Mouse (Mus musculus): ENCODE measurements around the gene Sh3kbp1. TPM values are rescaled to one million over a fixed set of nuclear protein-coding genes. Genes with fewer than 3 reads are reported as not detected.

Gene Sh3kbp1
- polyA plus RNA-seq, 1 experiment from 2014 or later, result 47.8 TPM

DNA sequence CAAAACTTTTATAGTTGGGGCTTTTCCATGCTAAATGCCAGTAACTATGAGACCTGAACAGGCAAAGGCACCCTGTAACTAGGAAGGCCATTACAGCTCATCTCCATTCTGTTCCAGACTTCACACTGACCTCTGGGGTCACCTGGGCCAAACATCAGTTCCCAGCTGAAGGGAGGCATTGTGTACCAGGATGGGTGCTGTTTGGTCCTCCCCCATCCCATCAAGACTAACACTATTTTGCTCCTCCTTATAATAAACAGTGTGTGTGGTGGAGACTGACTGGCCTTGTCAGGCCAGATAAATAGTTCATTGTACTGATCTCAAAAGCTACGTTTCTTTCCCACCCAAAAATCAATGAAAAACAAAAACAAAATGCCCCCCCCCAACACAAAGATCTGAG is 138.8 kb downstream of the Sh3kbp1 start:
- 53% methylated on average over 1 of the region's 1 CpGs for WGBS
- DNase-seq (ENCODE audit: low spot score) (no peak), ATAC-seq (ENCODE audit: low read depth) (no peak)
- Histone ChIP-seq H3K4me1 (ENCODE audit: control insufficient read depth, insufficient read depth, low read length) (no peaks in the 10 kb centered on the region), H3K9ac (ENCODE audit: low read depth, low read length) (no peak overlapping the region), H3K4me3 (ENCODE audit: low read depth, low read length) (no peak overlapping the region), H3K27ac (replicated peaks; ENCODE audit: low read depth, low read length) (no peak overlapping the region), H3K27me3 (replicated peaks; ENCODE audit: control insufficient read depth, insufficient read depth, low read length) (peaks cover 5% of the 10 kb centered on the region; the same call in 1 of the 2 replicates), H3K4me2 (ENCODE audit: low read depth, low read length) (no peak overlapping the region), H3K9me3 (ENCODE audit: control insufficient read depth, low read length) (no peaks in the 10 kb centered on the region), H3K36me3 (ENCODE audit: control insufficient read depth, insufficient read depth, low read length) (no peaks in the 10 kb centered on the region)

DNA sequence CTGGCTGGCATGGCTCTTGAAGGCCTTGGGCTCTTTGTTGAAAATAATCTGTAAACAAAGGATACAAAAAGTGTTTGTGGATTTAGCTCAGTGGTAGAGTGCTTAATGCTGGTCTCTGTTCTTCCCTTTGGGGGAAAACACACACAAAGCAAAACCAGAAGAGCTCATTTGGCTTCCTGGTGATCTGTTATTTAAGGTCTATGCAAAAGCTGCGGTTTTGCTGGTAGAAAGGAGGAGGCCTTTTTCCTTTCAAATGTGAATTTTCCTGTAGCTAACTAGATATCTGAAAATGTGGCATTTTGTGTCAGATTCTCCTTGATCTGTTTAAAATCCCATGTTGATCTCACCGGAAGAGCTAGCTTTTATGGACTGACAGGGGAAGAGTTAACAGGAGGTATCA is 141.9 kb downstream of the Sh3kbp1 start:
- WGBS, result 65% methylated on average over 2 of the region's 2 CpGs

DNA sequence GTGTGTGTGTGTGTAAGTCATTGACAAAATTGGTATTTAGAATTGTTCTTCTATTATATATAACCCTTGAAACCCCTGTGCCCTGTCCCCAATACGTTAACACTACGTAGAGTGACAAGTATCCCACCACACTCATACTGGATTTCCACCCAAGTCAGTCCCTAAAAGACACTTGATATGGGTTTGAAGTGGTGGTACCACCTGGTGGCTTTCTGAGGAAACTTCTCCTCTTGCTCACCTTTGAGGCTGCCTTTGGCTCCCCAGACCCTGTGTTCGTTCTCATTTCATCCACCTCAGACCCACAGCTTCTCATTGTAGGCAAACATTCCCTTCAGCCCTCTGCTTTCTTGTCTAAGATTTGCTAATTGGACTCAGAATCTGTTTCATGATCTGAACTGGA is 142.7 kb downstream of the Sh3kbp1 start:
- DNase-seq (ENCODE audit: low spot score), result no peak
- Histone ChIP-seq H3K4me2 (ENCODE audit: low read depth, low read length) (no peak overlapping the region), H3K4me1 (ENCODE audit: control insufficient read depth, insufficient read depth, low read length) (no peaks in the 10 kb centered on the region), H3K9ac (ENCODE audit: low read depth, low read length) (no peak overlapping the region), H3K27me3 (replicated peaks; ENCODE audit: control insufficient read depth, insufficient read depth, low read length) (peaks cover 9% of the 10 kb centered on the region; the same call in 1 of the 2 replicates), H3K36me3 (ENCODE audit: control insufficient read depth, insufficient read depth, low read length) (no peaks in the 10 kb centered on the region), H3K4me3 (ENCODE audit: low read depth, low read length) (no peak overlapping the region), H3K27ac (replicated peaks; ENCODE audit: low read depth, low read length) (no peak overlapping the region), H3K9me3 (ENCODE audit: control insufficient read depth, low read length) (no peaks in the 10 kb centered on the region)
- 92% methylated on average over 3 of the region's 3 CpGs for WGBS
- ATAC-seq (ENCODE audit: low read depth), result no peak

More for the DNA sequence above, 141.9 kb downstream of the Sh3kbp1 start:
- ATAC-seq (ENCODE audit: low read depth), result no peak
- Histone ChIP-seq H3K4me1 (ENCODE audit: control insufficient read depth, insufficient read depth, low read length) (no peaks in the 10 kb centered on the region), H3K27ac (replicated peaks; ENCODE audit: low read depth, low read length) (no peak overlapping the region), H3K9me3 (ENCODE audit: control insufficient read depth, low read length) (no peaks in the 10 kb centered on the region), H3K4me3 (ENCODE audit: low read depth, low read length) (no peak overlapping the region), H3K27me3 (replicated peaks; ENCODE audit: control insufficient read depth, insufficient read depth, low read length) (peaks cover 9% of the 10 kb centered on the region; the same call in 1 of the 2 replicates), H3K36me3 (ENCODE audit: control insufficient read depth, insufficient read depth, low read length) (no peaks in the 10 kb centered on the region), H3K4me2 (ENCODE audit: low read depth, low read length) (no peak overlapping the region), H3K9ac (ENCODE audit: low read depth, low read length) (no peak overlapping the region)
- DNase-seq (ENCODE audit: low spot score), result no peak

DNA sequence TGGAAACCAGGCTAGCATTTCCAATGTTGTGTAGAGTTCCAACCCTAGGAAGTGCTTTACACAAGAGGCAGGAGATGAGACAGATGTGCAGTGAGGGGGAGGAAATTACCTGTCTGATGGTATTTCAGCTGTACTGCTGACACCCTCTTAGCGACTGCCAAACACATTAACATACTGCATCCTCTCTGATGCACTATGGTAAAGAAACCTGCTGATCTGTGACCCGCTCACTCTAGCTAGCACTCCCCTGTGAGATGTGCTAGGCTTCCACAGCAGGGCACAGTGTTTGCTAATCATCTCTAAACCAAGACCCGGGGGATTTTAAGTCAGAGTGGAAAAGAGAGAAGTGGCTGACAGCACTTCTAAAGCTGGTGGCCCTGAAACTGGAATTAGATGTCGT is 145.1 kb downstream of the Sh3kbp1 start:
- no peak for DNase-seq (ENCODE audit: low spot score)
- no peak for ATAC-seq (ENCODE audit: low read depth)
- no peak overlapping the region for H3K4me2 ChIP-seq (ENCODE audit: low read depth, low read length)
- 59% methylated on average over 4 of the region's 4 CpGs for WGBS
- no peak overlapping the region for H3K27ac ChIP-seq (replicated peaks; ENCODE audit: low read depth, low read length)
- H3K9me3 ChIP-seq (ENCODE audit: control insufficient read depth, low read length), result no peaks in the 10 kb centered on the region
- H3K27me3 ChIP-seq (replicated peaks; ENCODE audit: control insufficient read depth, insufficient read depth, low read length), result peaks cover 9% of the 10 kb centered on the region; the same call in 1 of the 2 replicates
- no peaks in the 10 kb centered on the region for H3K36me3 ChIP-seq (ENCODE audit: control insufficient read depth, insufficient read depth, low read length)
- H3K4me1 ChIP-seq (ENCODE audit: control insufficient read depth, insufficient read depth, low read length), result no peaks in the 10 kb centered on the region
- no peak overlapping the region for H3K4me3 ChIP-seq (ENCODE audit: low read depth, low read length)
- H3K9ac ChIP-seq (ENCODE audit: low read depth, low read length), result no peak overlapping the region

DNA sequence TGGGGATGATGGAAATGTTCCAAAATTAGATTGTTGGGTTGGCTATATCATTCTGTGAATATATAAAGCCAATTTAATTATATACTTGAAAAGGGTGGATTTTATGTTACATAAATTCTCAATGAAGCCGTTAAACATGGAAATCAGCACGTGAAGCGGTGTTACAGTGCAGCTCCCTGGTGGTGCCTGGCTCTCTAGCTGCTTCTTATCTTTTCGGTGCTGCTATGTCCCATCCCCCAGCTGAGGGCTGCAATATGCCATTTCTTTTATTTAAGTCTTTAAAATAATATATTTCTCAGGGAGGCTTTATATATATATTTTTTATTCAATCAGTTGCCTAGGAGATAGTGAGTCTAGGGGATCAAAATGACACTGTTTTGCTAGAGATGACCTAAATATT is 148.0 kb downstream of the Sh3kbp1 start:
- H3K4me3 ChIP-seq (ENCODE audit: low read depth, low read length), result no peak overlapping the region
- no peak overlapping the region for H3K27ac ChIP-seq (replicated peaks; ENCODE audit: low read depth, low read length)
- H3K27me3 ChIP-seq (replicated peaks; ENCODE audit: control insufficient read depth, insufficient read depth, low read length), result peaks cover 4% of the 10 kb centered on the region; the same call in 1 of the 2 replicates
- no peaks in the 10 kb centered on the region for H3K9me3 ChIP-seq (ENCODE audit: control insufficient read depth, low read length)
- 90% methylated on average over 4 of the region's 4 CpGs for WGBS
- DNase-seq (ENCODE audit: low spot score), result no peak
- no peak overlapping the region for H3K9ac ChIP-seq (ENCODE audit: low read depth, low read length)
- H3K4me1 ChIP-seq (ENCODE audit: control insufficient read depth, insufficient read depth, low read length), result no peaks in the 10 kb centered on the region
- no peaks in the 10 kb centered on the region for H3K36me3 ChIP-seq (ENCODE audit: control insufficient read depth, insufficient read depth, low read length)
- ATAC-seq (ENCODE audit: low read depth), result no peak
- H3K4me2 ChIP-seq (ENCODE audit: low read depth, low read length), result no peak overlapping the region

DNA sequence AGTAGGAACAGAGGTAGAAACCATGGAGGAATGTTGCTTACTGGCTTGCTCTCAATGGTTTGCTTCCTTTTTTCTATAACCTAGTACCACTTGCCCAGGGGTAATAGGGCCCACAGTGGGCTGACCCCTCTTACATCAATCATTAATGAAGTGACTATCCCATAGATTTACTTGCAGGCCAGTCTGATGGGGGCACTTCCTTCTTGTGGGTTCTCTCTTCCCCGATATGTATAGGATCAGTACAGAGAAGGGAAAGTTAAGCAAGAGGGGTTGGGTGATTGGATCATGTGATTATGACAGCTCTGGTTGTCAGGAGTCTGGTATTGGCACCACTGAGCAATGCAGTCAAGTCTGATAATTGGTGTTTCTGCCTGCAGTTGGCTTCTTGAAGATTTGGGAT is 151.7 kb downstream of the Sh3kbp1 start:
- H3K9ac ChIP-seq (ENCODE audit: low read depth, low read length), result no peak overlapping the region
- WGBS, result 100% methylated on average over 1 of the region's 1 CpGs

DNA sequence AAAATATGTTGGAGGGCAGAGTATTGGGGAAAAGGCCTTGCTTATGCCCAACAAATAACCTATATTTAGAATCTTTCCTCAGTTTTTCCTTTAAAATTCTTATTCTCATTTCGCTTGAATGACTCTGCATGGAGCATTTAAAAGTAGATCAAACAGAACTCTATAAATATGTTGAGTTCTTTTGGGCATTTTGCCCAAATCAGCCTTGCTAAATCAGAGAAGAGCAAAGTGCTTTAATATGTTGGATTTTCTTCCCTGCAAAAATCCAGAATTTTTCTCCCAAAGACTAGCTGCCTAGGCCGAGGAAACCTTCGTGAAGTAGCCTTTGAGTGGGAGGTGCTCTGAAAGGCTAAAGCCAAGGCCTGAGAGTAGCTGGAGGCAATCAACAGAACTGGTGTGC is 163.4 kb downstream of the Sh3kbp1 start:
- H3K27ac ChIP-seq (replicated peaks; ENCODE audit: low read depth, low read length), result 0 out of 2 replicates have a peak overlapping the region, but pooled peaks have one; percentile 15

More for the DNA sequence above, 151.7 kb downstream of the Sh3kbp1 start:
- Histone ChIP-seq H3K27me3 (replicated peaks; ENCODE audit: control insufficient read depth, insufficient read depth, low read length) (peaks cover 3% of the 10 kb centered on the region; the same call in 1 of the 2 replicates), H3K27ac (replicated peaks; ENCODE audit: low read depth, low read length) (no peak overlapping the region), H3K36me3 (ENCODE audit: control insufficient read depth, insufficient read depth, low read length) (no peaks in the 10 kb centered on the region), H3K4me3 (ENCODE audit: low read depth, low read length) (no peak overlapping the region), H3K4me2 (ENCODE audit: low read depth, low read length) (no peak overlapping the region), H3K4me1 (ENCODE audit: control insufficient read depth, insufficient read depth, low read length) (no peaks in the 10 kb centered on the region), H3K9me3 (ENCODE audit: control insufficient read depth, low read length) (no peaks in the 10 kb centered on the region)
- no peak for DNase-seq (ENCODE audit: low spot score)
- ATAC-seq (ENCODE audit: low read depth), result no peak

DNA sequence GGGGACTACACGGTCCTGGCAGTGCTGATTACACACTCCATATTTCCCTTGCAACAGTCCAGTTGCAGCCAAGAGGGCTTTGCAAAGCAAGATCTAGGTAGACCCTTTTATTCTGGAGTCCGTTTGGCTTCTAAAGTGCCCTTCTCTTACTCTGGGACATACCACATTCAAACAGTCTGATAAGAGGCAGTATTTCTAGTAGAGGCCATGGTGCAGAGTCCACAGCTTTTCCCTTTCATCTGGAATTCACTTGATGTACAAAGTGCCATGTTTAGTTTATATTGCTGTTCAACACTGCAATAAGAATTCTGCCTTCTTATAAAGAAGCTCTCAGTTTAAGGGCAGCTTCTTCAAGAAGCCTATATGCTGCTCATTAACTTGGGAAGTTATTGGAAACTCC is 168.5 kb downstream of the Sh3kbp1 start:
- DNase-seq (ENCODE audit: low spot score) (no peak), ATAC-seq (ENCODE audit: low read depth) (no peak)
- 66% methylated on average over 2 of the region's 2 CpGs for WGBS
- H3K4me2 ChIP-seq (ENCODE audit: low read depth, low read length), result no peak overlapping the region
- H3K9me3 ChIP-seq (ENCODE audit: control insufficient read depth, low read length), result no peaks in the 10 kb centered on the region
- no peak overlapping the region for H3K9ac ChIP-seq (ENCODE audit: low read depth, low read length)
- peaks cover 6% of the 10 kb centered on the region; the same call in 1 of the 2 replicates for H3K27me3 ChIP-seq (replicated peaks; ENCODE audit: control insufficient read depth, insufficient read depth, low read length)
- H3K36me3 ChIP-seq (ENCODE audit: control insufficient read depth, insufficient read depth, low read length), result no peaks in the 10 kb centered on the region
- H3K27ac ChIP-seq (replicated peaks; ENCODE audit: low read depth, low read length), result no peak overlapping the region
- no peak overlapping the region for H3K4me3 ChIP-seq (ENCODE audit: low read depth, low read length)
- no peaks in the 10 kb centered on the region for H3K4me1 ChIP-seq (ENCODE audit: control insufficient read depth, insufficient read depth, low read length)

More for the DNA sequence above, 163.4 kb downstream of the Sh3kbp1 start:
- DNase-seq (ENCODE audit: low spot score) (peak; percentile 61), ATAC-seq (ENCODE audit: low read depth) (no peak)
- Histone ChIP-seq H3K27me3 (replicated peaks; ENCODE audit: control insufficient read depth, insufficient read depth, low read length) (peaks cover 3% of the 10 kb centered on the region; the same call in 1 of the 2 replicates), H3K9ac (ENCODE audit: low read depth, low read length) (no peak overlapping the region), H3K4me2 (ENCODE audit: low read depth, low read length) (no peak overlapping the region), H3K4me3 (ENCODE audit: low read depth, low read length) (no peak overlapping the region), H3K36me3 (ENCODE audit: control insufficient read depth, insufficient read depth, low read length) (no peaks in the 10 kb centered on the region), H3K9me3 (ENCODE audit: control insufficient read depth, low read length) (no peaks in the 10 kb centered on the region), H3K4me1 (ENCODE audit: control insufficient read depth, insufficient read depth, low read length) (no peaks in the 10 kb centered on the region)
- 51% methylated on average over 3 of the region's 3 CpGs for WGBS

DNA sequence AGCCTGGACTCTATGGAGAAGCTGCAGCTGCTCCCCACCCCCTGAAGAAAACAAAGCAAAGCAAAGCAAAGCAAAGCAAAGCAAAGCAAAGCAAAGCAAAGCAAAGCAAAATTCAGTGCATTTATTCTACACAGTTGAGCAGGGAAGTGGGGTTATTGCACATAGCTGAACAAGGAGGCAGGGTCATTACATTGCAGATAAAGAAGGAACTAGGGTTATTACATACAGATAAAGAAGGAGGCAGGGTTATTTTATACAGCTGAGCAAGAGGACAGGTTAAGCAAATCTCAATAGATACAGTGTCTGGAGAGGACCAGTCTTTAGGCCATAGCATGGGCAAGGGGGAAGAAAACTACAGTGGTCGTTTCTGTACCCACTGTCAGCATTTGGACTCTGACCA is 177.3 kb downstream of the Sh3kbp1 start:
- Histone ChIP-seq H3K4me1 (ENCODE audit: control insufficient read depth, insufficient read depth, low read length) (no peaks in the 10 kb centered on the region), H3K27ac (replicated peaks; ENCODE audit: low read depth, low read length) (no peak overlapping the region), H3K4me2 (ENCODE audit: low read depth, low read length) (no peak overlapping the region), H3K9ac (ENCODE audit: low read depth, low read length) (no peak overlapping the region), H3K27me3 (replicated peaks; ENCODE audit: control insufficient read depth, insufficient read depth, low read length) (0 out of 2 replicates have a peak, but pooled peaks cover 7% of the 10 kb centered on the region), H3K4me3 (ENCODE audit: low read depth, low read length) (no peak overlapping the region), H3K9me3 (ENCODE audit: control insufficient read depth, low read length) (no peaks in the 10 kb centered on the region), H3K36me3 (ENCODE audit: control insufficient read depth, insufficient read depth, low read length) (no peaks in the 10 kb centered on the region)
- DNase-seq (ENCODE audit: low spot score) (no peak), ATAC-seq (ENCODE audit: low read depth) (no peak)
- WGBS, result 60% methylated on average over 1 of the region's 1 CpGs
